Mouse (Mus musculus) liver, adult 2 months (tissue): Measurements from ENCODE around the gene Hipk2. TPM values are rescaled to one million over a fixed set of nuclear protein-coding genes. Genes with fewer than 3 reads are reported as not detected.

Experiments
- DNase-seq: peaks from one replicate; pipeline ENCODE4 v3.0.0-alpha.2; 2011; ENCODE audit warnings: low read depth, low spot score; ENCODE audit errors: extremely low read depth
- H3K27ac ChIP-seq: fragments of 200-500 bp; replicated peaks from 2 replicates; pipeline ENCODE4 v1.5.1; 2012; ENCODE audit warnings: low read depth, mild to moderate bottlenecking, control low read depth, inconsistent platforms, low read length; ENCODE audit not compliant: insufficient read depth
- H3K27me3 ChIP-seq: fragments of 200-500 bp; 2 replicates; pipeline ENCODE4 v1.6.1; 2012; ENCODE audit warnings: mild to moderate bottlenecking, moderate library complexity, low read length, inconsistent platforms; ENCODE audit not compliant: control insufficient read depth, insufficient read depth
- H3K36me3 ChIP-seq: fragments of 200-500 bp; 2 replicates; pipeline ENCODE4 v1.6.1; 2012; ENCODE audit warnings: low read length, inconsistent platforms; ENCODE audit not compliant: control insufficient read depth, insufficient read depth
- H3K4me1 ChIP-seq: fragments of 200-500 bp; 2 replicates; pipeline ENCODE4 v1.6.1; 2011; ENCODE audit warnings: low read length; ENCODE audit not compliant: control insufficient read depth, insufficient read depth
- H3K4me3 ChIP-seq: fragments of 200-500 bp; 2 replicates; pipeline ENCODE4 v1.5.1; 2011; ENCODE audit warnings: low read depth, mild to moderate bottlenecking, control low read depth, low read length, moderate library complexity; ENCODE audit not compliant: insufficient read depth
- H3K79me2 ChIP-seq: fragments of 200-500 bp; 2 replicates; pipeline ENCODE4 v1.6.1; 2012; ENCODE audit warnings: inconsistent platforms, mild to moderate bottlenecking, low read length, moderate library complexity; ENCODE audit not compliant: control insufficient read depth, insufficient read depth
- H3K9ac ChIP-seq: fragments of 200-500 bp; 2 replicates; pipeline ENCODE4 v1.6.1; 2012; ENCODE audit warnings: low read depth, mild to moderate bottlenecking, control low read depth, inconsistent platforms, low read length
- CTCF ChIP-seq: fragments of 200-500 bp; IDR thresholded peaks from 2 replicates; pipeline ENCODE4 v1.5.1; 2011; ENCODE audit warnings: low read depth, low read length, control low read depth
- POLR2A ChIP-seq: fragments of 200-500 bp; IDR thresholded peaks from 2 replicates; pipeline ENCODE4 v1.6.1; 2011; ENCODE audit warnings: low read length, control low read depth; ENCODE audit not compliant: insufficient read depth; ENCODE audit errors: extremely low read depth
- WGBS: fragments of 180-500 bp; shearing (Covaris S2); methylation state at CpG from one replicate; pipeline ENCODE4 v1.1.7; 2018; 5-methylcytosine and 5-hydroxymethylcytosine counted together
- polyA plus RNA-seq: library from polyadenylated mRNA; depleted of rRNA; stranded (reverse); fragments of >200 nt; gene quantifications from 2 replicates; pipeline ENCODE4 v1.2.3, GENCODE M21; 2012
- total RNA-seq: library from RNA; depleted of rRNA; stranded (reverse); fragments of >200 nt; gene quantifications from 2 replicates; pipeline ENCODE4 v1.2.3, GENCODE M21; 2014

Hipk2 gene
- total and polyA plus RNA-seq, 2 experiments: 8.5 to 22.2 TPM

DNA sequence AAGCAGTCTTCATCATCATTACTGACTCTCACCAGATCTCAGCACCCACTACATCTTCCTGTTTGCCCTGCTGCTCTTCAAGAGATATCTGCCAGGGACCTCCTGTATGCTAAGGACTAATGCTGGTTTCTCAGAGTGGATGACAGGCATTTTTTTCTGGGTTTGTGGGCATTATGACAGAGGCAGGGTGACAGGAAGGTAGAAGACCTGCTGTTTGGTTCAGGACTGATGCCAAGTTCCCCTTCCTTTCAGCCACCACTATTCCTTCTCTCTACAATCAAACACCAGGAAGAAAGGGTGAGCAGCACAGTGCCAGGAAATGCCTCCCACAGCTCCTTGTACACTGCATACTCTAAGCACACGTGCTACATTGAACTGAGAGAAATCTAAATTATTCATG, 90.2 kb downstream of the Hipk2 start:
- Histone ChIP-seq H3K79me2 (peaks cover 24% of the 10 kb centered on the region), H3K36me3 (no peaks in the 10 kb centered on the region), H3K27me3 (no peaks in the 10 kb centered on the region), H3K4me3 (no peak overlapping the region), H3K4me1 (peaks cover 6% of the 10 kb centered on the region), H3K9ac (no peak overlapping the region), H3K27ac (no peak overlapping the region)
- 85% methylated on average over 1 of the region's 1 CpGs for WGBS
- DNase-seq: no peak
- TF ChIP-seq CTCF (no peak), POLR2A (no peak)

DNA sequence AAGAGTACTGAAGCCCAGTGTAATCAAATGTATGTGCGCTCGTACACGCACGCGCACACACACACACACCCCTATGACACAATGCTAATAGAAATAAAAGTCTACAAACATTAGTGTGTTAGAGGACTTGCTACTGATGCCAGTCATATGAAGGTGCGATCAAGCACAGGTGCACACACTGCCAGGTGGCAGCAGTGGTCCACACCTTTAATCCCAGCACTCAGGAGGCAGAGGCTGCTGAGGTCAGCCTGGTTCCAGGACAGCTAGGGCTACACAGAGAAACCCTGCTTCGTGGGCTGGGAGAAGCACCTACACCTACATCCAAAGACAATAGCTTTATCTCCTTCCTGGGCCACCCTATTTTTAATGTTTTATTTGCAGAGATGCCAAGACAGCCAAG, 96.6 kb downstream of the Hipk2 start:
- TF ChIP-seq POLR2A: no peak
- TF ChIP-seq CTCF: peak; percentile 23; the same call in 1 of the 2 replicates
- H3K4me1 ChIP-seq: no peaks in the 10 kb centered on the region; the same call in 1 of the 2 replicates
- WGBS: 93% methylated on average over 7 of the region's 7 CpGs
- DNase-seq: no peak
- H3K36me3 ChIP-seq: no peaks in the 10 kb centered on the region
- H3K4me3 ChIP-seq: no peak overlapping the region
- peaks cover 17% of the 10 kb centered on the region for H3K79me2 ChIP-seq
- H3K27me3 ChIP-seq: no peaks in the 10 kb centered on the region
- H3K9ac ChIP-seq: no peak overlapping the region
- no peak overlapping the region for H3K27ac ChIP-seq

DNA sequence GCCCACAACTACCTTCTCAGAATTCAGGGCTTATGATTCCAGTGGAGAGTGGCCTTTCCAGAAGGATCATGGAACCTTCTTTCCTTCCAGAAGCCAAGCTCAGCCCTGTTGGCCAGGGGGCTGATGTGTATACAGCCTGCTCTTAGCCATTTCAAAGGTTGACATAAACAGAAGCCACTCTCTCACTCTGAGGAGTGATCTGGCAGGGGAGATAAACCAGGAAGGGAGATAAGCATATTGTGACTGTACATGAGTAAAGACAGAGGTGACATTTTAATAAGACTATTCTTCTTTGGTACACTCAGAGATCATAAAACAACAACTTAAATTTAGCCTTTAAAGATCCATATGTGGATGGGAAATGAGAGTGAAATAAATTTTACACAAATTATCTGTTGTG, 97.1 kb downstream of the Hipk2 start:
- no peak overlapping the region for H3K4me3 ChIP-seq
- no peak for DNase-seq
- H3K36me3 ChIP-seq: no peaks in the 10 kb centered on the region
- H3K27me3 ChIP-seq: no peaks in the 10 kb centered on the region
- no peak overlapping the region for H3K27ac ChIP-seq
- H3K79me2 ChIP-seq: peaks cover 16% of the 10 kb centered on the region
- H3K9ac ChIP-seq: no peak overlapping the region
- TF ChIP-seq POLR2A: no peak
- no peaks in the 10 kb centered on the region; the same call in 1 of the 2 replicates for H3K4me1 ChIP-seq

DNA sequence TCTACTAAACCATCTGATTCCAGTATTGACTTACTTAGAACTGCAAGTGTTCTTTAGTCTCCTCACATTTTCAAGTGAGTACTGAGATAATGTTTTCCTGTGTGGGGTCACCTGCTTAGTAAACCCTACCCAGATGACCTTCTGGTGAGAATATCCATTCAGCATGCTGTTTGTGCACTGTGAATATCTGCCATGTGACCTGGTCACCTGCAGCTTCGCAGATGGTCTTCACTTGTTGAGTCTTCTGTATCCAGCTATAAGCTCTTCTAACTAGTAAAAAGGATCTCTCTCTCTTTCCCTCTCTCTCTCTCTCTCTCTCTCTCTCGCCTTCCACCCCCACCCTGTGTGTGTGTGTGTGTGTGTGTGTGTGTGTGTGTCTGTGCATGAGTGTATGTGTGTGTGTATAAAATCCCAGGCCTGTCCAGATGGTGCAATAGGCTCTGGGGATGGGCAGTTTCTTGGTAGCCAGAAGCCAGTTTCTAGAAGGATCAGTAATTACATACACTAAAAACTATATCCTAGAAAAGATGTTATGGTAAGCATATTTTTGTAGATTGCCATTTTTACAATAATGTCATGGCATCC, 99.9 kb downstream of the Hipk2 start:
- 90% methylated on average over 2 of the region's 2 CpGs for WGBS
- no peak for DNase-seq
- H3K4me1 ChIP-seq: peaks cover 2% of the 10 kb centered on the region
- TF ChIP-seq POLR2A: no peak
- no peak for TF ChIP-seq CTCF
- peaks cover 13% of the 10 kb centered on the region for H3K79me2 ChIP-seq
- H3K27me3 ChIP-seq: no peaks in the 10 kb centered on the region
- H3K9ac ChIP-seq: no peak overlapping the region
- H3K36me3 ChIP-seq: no peaks in the 10 kb centered on the region
- H3K4me3 ChIP-seq: no peak overlapping the region
- H3K27ac ChIP-seq: no peak overlapping the region

DNA sequence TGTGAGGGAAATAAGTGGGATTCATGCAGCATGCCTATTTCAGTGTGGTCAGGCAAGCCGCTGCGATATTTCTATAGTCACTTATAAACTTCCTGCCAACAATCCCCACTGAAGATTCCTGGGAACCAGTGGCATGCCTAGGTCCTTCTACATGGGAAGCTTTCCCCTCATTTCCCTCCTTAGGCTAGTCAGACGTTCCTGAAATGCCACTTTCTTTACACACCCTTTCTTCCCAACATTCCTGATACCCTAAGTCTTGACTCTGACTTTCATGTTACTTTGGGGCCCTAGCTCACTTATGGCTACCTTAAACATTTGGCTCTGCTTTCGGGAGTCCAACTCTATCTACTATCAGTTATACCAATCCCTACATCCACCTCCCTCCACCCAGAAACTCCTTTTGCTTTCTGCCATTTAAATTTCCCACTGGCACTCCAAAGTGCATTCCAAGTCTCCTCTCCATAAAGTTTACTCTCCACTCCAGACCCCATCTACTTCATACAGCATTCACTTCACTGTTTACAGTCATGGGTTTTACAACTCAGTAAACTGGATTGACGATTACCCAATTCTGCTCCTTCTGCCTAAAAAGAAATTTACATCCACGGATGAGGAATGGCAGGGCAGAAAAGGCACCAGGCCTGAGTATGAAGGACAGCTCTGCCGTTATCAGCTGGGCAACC, 103.0 kb downstream of the Hipk2 start:
- no peak overlapping the region for H3K27ac ChIP-seq
- no peak for DNase-seq
- TF ChIP-seq CTCF: no peak
- peaks cover 12% of the 10 kb centered on the region for H3K79me2 ChIP-seq
- WGBS: 86% methylated on average over 7 of the region's 7 CpGs
- H3K9ac ChIP-seq: no peak overlapping the region
- no peaks in the 10 kb centered on the region for H3K36me3 ChIP-seq
- no peaks in the 10 kb centered on the region for H3K27me3 ChIP-seq
- H3K4me1 ChIP-seq: peaks cover 10% of the 10 kb centered on the region
- no peak overlapping the region for H3K4me3 ChIP-seq

DNA sequence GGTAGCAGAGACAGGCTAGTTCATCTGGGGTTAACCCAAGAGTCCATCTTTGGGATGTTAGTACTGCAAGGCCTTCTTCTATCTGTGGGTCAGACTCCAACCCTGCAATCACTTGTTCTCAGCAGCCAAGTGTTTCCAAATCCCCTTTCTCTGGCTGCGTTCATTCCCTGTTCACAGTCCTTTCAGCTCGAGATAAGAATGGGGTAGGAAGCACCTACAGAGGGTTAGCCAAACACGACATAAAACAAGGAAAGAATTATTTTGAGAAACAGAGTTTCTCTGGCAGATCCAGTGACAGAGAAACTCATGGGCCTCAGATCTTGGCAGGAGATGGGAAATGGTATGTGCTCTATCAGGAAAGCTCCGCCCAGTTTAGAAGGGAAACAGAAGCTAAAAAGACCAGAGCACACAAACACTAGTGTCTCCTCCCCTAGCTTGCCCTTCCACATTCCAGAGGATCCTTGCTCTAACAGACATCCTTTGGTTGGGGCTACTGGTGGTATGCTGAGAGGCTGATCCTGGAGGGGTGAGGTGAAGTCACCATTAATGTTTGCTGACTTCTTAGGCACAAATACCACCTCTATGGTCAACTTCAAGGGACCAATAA, 104.8 kb downstream of the Hipk2 start:
- no peaks in the 10 kb centered on the region for H3K27me3 ChIP-seq
- H3K9ac ChIP-seq: no peak overlapping the region; the same call in 1 of the 2 replicates
- no peak for TF ChIP-seq POLR2A
- TF ChIP-seq CTCF: no peak
- H3K27ac ChIP-seq: peak overlapping the region; percentile 41
- no peaks in the 10 kb centered on the region for H3K36me3 ChIP-seq
- peaks cover 10% of the 10 kb centered on the region for H3K4me1 ChIP-seq
- peak; percentile 88 for DNase-seq
- H3K4me3 ChIP-seq: no peak overlapping the region
- WGBS: 20% methylated on average over 4 of the region's 4 CpGs
- peaks cover 24% of the 10 kb centered on the region for H3K79me2 ChIP-seq
